Mouse (Mus musculus): ENCODE data around the gene Inhbb.

Inhbb gene

DNA sequence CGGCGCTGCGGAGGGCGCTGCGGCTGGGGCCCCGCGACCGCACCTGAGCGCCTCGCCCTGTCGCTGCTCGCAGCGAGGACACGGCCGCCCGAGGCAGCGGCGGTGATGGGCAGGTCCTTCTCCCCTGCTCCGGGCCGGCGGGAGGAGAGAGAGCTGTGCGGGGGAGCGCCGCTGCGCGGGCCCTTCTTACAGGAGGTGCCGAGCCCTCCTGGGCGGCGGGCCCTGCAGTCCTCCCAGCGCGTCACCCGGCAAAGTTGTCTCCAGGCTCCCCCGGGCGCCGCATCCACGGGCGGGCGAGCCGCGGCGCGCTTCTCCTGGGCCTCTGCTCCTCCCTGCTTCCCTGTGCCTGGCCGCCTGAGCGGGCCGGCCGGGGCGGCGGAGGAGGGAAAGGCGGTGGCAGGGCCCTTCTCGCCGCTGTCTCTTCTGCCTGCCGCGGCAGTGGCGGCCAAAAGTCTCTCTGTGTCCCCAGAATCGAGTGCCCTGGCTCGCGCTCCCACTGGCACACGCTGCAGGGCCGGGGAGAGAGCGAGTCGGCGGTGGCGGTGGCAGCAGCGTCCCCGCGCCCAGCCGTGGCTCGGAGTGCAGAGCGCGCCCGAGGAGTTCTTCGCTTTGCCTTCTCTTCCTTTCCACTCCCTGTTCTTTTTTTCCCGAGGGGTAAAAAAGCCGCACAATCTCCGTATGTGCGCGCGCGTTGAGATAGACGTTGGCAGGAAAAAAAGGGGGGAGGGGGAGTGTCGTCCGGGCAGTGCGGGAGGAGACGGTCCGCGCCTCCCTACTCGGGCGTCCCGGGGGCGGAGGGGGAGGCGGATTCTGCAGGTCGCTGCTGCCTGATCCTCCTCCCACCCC, at the start of gene Inhbb:
Inhbb (minus strand) TSS at position 673 of the 846 bp plus-strand sequence.
- DNase-seq = peak; percentile 33

DNA sequence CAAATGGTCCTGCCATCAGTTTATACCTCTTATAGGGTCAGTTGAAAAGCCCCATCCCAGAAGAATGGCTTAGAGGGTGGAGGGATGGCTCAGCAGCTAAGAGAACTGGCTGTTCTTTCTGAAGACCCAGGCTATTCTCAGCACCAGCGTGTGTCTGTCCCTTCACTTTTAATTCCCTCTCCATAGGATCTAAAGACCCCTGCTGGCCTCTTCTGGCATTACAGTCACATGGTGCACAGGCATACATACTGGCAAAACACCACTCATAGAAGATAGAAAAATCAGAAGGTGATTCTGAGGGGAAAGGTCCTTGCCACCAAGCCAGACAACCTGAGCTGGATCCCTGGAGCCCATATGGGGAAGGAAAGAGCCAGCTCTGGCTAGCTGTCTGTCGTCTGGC, 41.3 kb upstream of the Inhbb start:
- peak; percentile 86 for DNase-seq

DNA sequence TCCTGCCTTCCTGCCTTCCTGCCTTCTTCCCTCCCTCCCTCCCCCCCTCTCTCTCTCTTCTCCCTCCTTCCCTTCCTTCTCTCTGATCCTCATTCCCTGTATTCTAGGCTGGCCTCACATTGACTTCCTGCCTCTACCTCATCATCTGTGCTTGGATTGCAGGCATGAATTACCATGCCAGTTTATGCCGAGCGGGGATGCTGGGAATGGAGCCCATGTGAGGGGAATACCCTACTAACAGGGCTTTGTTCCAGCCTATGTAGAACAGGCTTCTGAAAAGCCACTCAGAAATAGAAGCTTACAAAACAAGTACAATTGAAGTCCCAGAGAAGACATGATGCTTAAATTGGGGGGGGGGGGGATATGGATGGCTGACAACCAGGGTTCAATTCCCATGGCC, 38.0 kb upstream of the Inhbb start:
- no peak for DNase-seq

DNA sequence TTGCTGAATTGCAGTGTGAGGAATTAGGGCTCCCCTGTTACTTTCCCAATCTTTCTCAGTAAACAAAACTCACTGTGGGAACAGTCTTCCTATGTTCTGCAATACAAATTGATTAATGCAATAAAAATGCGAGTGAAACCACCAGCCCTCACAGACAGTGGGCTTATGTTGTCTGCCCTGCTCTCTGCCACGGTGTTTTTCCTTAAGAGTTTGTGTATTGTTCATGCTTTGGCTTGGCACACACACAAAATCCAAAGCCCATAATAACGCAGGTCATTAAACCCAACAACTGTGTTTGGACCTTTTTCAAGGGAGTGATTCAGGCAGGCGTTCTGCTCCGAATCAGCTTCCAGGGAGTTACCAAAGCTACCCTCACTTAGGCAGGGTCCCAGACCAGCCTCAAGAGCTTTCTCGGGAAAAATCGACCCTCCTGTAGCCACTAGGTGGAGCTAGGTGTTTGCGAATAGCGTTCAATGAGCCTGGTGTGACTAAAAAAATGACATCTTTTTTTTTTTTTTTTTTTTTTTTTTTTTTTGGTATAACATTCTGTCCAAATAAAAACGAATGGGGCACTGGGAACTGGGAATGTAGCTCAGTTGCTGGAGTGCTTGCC, 36.1 kb upstream of the Inhbb start:
- DNase-seq = peak; percentile 70

DNA sequence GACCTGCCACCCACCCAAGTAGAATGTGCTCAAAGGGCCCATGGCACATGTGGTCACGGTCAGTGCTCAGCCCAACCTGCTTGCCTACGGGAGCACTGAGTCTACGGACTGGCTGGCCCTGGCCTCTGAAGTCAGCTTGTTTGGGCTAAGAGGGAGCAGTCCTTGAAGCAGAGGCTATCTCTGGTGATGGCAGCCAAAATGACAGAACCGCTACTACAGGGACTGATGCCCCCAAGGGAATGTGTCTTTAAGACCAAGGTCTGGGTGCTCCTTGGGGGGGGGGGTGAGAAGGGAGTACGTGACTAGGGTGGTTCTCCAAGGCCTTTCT, 35.4 kb upstream of the Inhbb start:
- DNase-seq = no peak

DNA sequence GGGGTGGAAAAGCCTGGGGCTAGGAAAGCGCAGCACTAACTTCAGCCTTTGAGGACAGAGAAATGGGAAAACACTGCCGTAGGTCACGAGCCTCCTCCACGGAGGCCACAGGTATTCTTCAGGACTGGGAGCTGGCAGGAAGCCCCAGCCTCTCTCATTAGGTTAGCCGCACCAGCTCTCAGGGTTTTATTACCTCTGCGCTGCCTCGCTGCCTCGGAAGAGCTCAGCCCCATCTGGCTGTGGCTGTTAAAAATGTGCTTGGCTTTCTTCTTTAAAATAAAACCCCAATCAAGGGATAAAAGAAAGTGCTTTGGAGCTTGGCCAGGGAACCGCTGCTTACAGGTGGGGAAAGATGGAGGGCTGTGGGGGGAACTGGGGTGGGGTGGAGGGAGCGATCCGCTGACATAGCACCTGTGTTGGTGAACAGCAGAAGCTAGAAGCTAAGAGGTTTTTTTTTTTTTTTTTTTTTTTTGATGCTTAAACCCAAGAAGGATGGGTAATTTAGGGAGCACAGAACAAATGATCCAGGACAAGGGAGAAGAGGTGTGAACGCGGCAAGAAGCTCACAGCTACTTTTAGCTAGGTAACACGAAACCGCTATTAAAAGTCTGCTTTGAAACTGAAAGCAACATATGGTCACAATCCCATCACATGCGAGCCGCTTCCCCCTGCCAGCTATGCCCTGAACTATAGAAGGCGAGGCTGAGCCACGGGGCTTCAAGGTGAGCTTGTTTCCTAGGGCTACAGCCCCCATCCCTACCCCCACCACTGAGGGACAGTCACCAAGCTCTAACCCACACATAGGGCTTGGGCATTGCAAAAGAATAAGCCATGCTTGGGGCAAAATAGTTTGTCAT, 34.9 kb upstream of the Inhbb start:
- DNase-seq = no peak

DNA sequence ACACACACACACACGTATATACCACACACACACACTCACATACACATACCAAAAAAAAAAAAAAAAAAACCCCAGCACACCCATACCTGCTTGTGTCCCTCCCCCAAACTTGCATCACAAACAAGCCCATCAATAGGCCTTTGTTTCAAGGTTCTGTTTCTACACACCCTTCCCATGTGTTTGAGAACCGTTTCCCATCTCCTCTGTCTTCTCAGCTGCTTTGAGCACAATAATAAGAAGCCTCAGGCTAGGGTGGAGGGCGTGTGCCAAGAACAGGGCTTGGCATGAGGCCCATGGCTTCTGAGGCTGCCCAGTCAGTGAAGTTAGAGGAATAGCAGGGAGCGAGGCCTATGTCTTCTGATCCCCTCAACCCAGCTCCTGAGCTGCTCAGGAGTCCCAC, 31.7 kb upstream of the Inhbb start:
- no peak for DNase-seq

DNA sequence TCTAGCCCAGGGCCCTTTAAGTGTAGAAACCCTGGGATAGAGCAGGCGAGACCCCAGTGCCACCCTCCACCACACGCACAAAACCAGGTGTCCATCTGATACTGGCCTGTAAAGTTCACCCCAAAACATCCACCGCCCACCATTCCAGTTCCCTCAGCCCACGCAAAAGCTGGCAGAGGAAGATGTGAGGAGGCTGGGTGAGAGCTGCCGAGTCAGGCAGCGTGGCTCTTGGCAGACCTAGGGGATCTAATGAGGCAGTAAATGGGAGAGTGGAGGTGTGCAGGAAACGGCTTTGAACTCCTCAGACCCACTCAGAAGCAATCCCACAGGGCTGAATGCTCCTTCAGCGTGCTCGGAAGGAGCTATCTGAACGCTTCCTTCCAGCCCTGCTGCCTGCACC, 29.4 kb upstream of the Inhbb start:
- no peak for DNase-seq

DNA sequence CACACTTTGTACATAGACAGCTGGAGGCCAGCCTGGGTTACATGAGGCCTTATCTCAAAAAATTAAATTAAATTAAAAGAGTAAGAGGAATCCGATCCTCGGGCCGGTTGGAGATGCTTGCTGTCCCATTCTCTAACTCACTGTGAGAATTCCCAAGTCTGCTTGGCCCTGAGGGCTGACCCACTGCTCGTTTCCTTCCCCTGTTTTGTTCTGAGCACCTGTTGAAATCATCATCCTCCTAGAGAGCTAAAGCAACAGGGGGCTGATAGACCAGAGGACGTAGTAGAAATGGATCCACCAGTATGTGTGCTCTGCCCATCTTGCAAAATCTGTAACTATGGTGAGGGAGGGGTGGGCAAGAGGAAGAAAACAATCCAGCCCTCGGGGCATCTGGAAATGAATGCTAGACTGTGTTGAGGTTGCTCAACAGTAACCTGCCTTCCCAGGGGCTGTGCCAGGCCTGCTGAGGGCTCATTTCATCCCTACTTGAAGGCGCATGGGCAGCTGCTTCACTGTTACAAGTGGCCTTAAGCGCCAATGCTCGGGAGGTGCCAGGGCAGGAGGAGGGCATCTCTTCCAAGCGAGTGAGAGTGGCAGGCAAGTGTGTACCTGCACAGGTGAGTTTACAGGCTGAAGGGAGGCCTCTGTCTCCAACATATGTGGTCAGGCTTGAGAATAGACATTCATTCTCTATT, 28.8 kb upstream of the Inhbb start:
- no peak for DNase-seq

DNA sequence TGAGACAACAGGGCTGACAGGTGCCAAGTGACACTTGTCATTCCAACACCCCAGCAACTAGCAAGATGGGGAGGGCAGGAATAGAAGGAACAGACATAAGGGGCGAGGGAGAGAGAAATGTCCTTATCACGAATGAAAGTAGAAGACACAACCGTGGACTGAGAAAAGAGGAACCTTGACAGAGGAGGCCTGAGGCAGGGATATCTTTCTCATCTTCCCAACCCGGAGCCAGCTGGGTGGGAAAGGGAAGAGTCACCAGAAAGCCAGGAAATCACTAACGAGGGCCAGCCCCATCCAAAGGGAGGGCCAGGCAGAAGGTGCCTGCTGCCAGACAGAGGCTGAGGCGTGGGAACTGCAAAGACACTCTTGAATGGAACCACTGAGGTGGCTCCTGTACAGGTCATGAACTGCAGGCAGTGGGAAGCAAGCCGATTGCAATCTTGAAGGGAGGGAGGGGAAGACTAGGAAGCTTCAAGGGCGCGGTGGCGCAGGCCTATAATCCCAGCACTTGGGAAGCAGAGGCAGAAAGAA, 24.8 kb upstream of the Inhbb start:
- DNase-seq = no peak

DNA sequence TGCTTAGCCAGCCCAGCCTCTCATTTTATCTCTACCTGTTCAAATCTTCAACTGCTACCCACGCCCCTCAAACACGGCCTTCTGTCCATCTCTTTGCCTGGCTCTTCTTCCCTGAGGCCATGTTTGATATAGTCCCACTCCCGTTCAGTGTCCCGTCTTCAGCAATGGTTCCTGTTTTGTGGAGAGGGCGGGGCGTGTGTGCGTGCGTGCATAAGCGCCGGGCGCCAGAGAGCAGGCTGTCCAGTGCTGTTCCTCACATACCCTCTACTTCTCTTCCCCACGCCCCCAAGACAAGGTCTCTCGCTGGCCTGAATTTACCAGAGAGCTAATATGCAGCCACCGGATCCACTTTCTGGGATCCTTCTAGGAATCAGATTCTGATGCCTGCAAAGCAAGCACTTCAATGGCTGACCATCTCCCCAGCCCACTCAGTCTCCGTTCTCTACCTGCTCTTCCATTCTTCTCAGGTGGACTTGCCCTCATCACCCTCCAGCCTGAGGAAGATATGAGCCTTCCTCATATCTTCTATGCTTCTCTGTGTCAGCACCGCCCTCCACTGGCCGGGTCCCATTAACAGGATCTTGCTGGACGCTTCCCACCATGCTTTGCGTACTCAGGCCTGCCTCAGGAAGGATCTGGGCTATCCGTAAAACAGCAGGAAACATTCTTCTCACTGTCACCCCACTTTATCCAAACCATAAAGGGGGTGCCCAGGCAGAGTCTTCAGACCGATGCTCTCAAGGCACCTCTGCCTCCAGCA, 21.7 kb upstream of the Inhbb start:
- no peak for DNase-seq

DNA sequence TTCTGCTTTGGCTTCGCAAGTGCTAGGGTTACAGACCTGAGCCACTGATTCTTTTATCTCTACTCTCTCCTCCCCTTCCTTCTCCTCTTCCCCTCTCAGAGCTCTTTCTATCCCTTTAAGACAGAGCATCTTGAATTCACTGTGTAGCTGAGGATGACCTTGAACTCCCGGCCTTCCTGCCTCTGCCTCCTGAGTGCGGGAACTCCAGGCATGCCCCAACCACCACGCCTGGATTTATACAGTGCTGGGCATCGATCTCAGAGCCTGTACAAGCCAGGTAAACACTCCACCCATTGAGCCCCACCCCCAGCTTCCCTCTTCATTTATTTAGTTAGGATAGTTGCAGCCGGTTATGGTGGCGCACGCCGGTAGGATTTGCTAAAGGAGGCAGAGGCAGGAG, 20.9 kb upstream of the Inhbb start:
- no peak for DNase-seq

DNA sequence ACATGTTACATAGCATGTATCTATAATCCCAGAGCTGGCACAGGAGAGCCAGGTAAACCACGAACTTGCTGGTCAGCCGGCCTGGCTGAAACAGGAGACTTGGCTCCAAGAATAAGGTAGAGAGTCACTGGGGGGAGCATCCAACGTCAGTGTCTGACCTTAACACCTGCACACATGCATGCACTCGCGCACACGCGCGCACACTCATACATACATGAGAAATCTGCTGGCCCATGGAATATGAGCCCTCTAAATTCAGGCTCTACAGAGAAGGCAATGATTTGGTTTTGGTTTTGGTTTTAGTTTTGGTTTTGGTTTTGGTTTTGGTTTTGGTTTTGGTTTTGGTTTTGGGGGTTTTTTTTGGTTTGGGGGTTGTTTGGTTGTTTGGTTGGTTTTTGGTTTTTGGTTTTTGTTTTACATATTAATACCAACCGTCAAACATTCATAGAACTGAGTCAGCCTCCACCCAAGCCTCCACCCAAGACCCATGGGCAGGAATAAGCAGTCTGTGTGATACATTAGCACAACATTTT, 16.1 kb upstream of the Inhbb start:
- no peak for DNase-seq

DNA sequence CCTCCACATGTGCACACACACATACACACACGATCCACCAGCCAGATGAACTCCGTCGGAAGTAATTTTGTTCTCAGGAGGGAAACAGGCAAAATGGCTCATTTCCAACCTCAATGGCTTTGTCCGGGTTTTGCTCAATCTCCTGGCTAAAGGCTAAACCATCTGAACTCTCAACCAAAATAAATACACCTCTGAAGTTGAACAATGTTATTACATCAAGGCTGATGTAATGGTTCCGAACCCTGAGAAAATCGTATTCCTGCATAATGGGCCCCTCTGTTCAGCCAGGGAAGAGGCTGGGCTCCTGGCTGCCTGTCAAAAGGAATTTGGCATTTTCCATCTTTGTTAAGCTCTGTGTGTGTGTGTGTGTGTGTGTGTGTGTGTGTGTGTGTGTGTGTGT, 15.4 kb upstream of the Inhbb start:
- DNase-seq = no peak

DNA sequence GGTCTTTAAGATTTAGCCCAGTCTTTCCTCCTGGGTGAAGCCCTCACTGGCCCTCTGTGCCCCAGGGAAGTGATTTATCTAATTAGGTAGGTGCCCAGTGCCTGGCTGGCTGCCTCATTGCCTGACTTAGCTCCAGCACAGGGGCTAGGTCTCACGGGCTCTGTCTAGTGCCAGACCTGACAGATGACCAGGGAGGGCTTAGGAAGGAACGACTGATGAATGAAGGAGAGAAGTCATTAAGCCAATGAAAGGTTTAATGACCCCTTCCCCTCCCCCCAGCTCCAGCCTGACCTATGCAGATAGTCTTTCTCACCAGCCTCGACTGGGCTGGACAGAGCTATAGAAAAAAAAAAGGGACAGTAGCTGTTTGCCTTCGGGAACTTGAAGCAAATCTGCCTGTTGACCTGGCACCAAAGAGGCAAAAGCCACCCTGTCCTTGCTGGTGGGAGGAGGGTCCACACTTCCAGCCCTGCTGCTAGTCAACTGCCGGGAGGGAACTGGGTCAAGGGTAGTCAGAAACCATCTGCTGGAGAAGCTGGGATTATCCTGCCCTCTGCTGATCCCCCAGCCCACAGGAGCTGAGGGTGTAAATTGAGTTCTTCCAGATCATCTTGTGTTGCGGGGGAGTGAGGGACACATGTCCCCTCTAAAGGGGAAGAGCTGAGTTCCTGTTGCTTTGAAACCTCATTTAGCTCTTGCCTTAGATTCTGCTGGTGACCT, 2.3 kb upstream of the Inhbb start:
- DNase-seq = no peak

DNA sequence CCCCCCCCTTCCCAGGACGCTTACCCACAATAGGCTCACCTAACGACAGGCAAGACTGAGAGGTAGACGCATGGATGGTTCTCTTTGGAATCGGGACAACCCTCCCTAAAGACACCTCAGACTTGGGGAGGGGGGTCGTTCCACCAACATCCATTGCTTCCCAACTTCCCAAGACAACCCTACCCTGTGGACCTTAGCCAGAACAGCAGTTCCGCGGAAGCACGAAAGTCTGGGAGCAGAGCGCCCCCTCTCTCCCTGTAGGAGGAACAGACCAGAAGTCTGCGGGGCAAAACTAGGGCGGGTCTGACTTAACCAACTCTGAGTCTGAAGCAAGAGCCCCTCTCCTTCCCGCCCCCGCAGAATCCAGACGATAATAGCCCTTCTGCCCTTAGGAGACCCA, 1.5 kb upstream of the Inhbb start:
- peak; percentile 20 for DNase-seq

DNA sequence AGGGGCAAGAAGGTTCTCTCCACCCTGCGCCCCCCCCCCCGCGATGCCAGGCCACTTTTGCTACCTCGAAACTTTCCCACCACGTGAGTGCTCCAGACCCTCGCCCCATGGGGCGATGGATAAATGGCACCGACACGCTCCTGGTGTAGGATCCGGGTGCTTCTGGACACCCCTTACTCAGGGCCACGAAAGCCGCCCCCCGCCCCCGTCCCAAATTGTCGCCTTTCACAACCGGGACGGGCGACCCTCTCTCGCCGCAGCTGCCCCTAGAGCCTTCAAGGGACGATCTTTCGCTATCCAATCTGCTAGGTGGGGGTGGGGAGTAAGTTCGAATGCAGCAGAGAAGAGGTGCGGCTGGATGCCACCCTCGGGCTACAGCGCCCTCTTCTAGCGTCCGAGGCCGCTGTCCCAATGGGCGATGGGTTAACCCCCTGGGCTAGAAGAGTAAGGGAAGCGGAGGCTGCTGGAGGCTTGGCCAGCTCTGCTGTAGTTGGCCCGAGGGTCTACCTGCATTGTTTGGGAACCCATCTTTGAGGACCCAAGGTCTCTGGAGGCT, 490 bp upstream of the Inhbb start:
- no peak for DNase-seq

DNA sequence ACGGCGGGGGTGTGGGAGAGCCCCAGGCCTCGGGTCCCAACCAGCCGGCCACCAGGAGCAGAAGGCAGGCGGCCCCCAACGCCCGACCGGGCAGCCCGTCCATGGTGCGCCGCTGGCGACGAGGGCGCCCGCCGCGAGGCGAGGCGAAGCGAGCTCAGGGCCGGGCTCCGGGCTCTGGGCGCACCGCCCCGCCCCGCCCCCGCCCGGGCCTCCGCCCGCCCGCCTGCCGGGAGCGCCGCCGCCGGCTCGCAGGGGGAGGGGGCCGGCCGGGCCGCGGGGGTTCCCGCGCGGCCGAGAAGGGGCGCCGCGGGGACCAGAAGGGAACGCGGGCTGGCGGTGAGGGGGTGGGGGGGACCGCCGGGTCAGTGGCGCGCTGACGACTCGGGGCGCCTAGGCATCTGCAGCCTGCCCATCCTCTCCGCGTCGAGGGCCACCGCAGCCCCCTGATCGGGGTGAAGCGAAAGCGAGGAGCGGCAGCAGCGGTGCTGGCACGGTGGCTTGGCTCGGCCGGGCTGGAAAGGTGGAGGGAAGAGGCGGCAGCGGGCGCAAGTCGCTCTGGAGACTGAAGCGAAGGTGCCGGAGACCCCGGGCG, 968 bp downstream of the Inhbb start:
- peak; percentile 25 for DNase-seq

DNA sequence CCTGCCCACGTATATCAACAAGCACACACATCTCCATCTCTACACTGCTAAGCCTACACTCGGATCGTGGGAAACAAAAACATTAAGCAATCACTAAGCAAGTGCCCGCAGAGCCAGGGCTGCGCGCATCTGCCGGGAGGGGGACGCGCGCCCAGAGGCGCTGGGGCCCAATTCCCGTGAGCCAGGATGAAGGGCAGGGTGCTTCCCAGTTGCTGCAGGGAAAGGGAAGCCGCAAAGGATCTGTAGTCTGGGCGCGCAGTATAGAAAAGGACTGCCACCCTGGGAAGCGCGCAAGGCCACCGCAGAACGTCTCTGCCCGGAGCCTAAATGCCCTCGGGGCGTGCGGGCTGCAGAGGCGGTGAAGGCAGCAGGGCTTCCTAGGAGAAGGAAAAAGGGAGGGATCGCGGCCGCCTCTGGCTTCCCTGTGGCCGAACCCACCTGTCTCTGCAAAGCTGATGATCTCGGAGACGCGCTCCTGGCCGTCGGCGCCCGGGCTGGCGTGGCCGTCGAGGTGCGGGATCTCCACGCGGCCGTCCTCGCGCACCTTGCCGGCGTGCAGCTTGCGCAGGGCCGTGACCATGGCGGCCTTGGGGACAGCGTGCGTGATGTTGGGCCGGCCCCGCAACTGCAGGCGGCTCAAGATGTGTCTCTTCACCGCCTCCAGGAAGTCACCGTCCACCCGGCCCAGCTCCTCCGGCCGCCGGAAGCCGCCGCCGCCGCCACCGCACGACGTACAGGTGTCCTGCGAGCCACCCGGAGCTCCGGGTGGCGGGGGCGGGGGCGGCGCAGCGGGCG, 1.7 kb downstream of the Inhbb start:
- DNase-seq = no peak

Measured in thymus, postnatal 4 days (tissue).